Mouse (Mus musculus) myocyte (in vitro differentiated cells): Measurements from ENCODE around the gene Tmem63c.

ENCODE experiments used
- CEBPB ChIP-seq: IDR thresholded peaks from 2 replicates; pipeline ENCODE4 v1.6.1; 2011; ENCODE audit warnings: mild to moderate bottlenecking, moderate library complexity; ENCODE audit not compliant: poor library complexity, insufficient read depth, severe bottlenecking
- E2F4 ChIP-seq: IDR thresholded peaks from one replicate; pipeline ENCODE4 v1.6.1; 2011; ENCODE audit warnings: mild to moderate bottlenecking, control low read depth, moderate library complexity; ENCODE audit not compliant: insufficient read depth
- MAX ChIP-seq: IDR thresholded peaks from one replicate; pipeline ENCODE4 v1.6.1; 2011; ENCODE audit warnings: low read depth, mild to moderate bottlenecking, control low read depth
- POLR2A ChIP-seq: IDR thresholded peaks from one replicate; pipeline ENCODE4 v1.6.1; 2011; ENCODE audit warnings: low read depth, mild to moderate bottlenecking, control low read depth, moderate library complexity; ENCODE audit not compliant: insufficient read length
- USF1 ChIP-seq: IDR thresholded peaks from one replicate; pipeline ENCODE4 v1.6.1; 2011; ENCODE audit warnings: low read depth, mild to moderate bottlenecking, control low read depth, moderate library complexity

DNA sequence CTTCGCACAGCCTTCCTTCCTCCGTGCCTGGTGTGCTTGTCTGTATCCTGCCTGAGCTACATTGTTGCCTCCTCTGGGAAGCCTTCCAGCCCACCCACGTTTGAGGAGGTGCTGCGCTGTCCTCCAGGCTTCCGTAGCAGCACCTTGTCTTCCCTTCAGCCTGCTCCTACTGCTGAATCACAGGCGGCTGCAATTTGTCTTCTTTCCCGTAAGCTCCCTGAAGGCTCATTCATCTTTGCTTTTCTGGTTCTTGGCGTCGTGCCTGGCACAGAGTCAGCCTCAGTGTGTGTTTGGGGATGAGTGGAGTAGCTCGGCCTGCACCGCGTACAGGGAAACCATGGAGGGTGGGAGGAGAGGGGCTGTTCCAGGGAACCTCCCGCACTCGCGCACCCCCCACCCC is 43.3 kb upstream of the Tmem63c start:
- no peak for TF ChIP-seq POLR2A
- TF ChIP-seq E2F4 = no peak
- no peak for TF ChIP-seq MAX
- TF ChIP-seq USF1 = no peak
- TF ChIP-seq CEBPB = no peak
